Mouse (Mus musculus) limb, embryonic 14.5 days (tissue): Measurements from ENCODE around the gene Capns1. TPM values are rescaled to one million over a fixed set of nuclear protein-coding genes. Genes with fewer than 3 reads are reported as not detected.
"Not testable (repeated sequence)": the region's sequence is repeated elsewhere in the genome, so short reads cannot be mapped to it uniquely, and the experiment has no call there.

Experiments
- ATAC-seq: fragments of 200-750 bp; cut with Nextera tagmentation; 2 replicates; pipeline ENCODE4 v1.8.0; 2017; ENCODE audit warnings: low read depth, moderate number of reproducible peaks, moderate TSS enrichment; ENCODE audit not compliant: low FRiP score
- DNase-seq: peaks from one replicate; pipeline ENCODE4 v3.0.0-alpha.2; 2015; ENCODE audit warnings: low spot score
- H3K27ac ChIP-seq: fragments of 300-500 bp; sonication (generic); replicated peaks from 2 replicates; pipeline ENCODE4 v1.5.1; 2014; ENCODE audit warnings: low read depth, mild to moderate bottlenecking, low read length, moderate library complexity, mixed read lengths
- H3K27me3 ChIP-seq: fragments of 300-500 bp; sonication (generic); 2 replicates; pipeline ENCODE4 v1.6.1; 2014; ENCODE audit warnings: low read length, mixed read lengths; ENCODE audit not compliant: control insufficient read depth, insufficient read depth
- H3K36me3 ChIP-seq: fragments of 300-500 bp; sonication (generic); 2 replicates; pipeline ENCODE4 v1.6.1; 2014; ENCODE audit warnings: mild to moderate bottlenecking, low read length, moderate library complexity, mixed read lengths; ENCODE audit not compliant: control insufficient read depth, insufficient read depth
- H3K4me1 ChIP-seq: fragments of 300-500 bp; sonication (generic); 2 replicates; pipeline ENCODE4 v1.6.1; 2014; ENCODE audit warnings: antibody characterized with exemption, low read length, mixed read lengths; ENCODE audit not compliant: control insufficient read depth, insufficient read depth
- H3K4me2 ChIP-seq: fragments of 300-500 bp; sonication (generic); replicated peaks from 2 replicates; pipeline ENCODE4 v1.6.1; 2014; ENCODE audit warnings: low read depth, mild to moderate bottlenecking, low read length, moderate library complexity; ENCODE audit not compliant: severe bottlenecking
- H3K4me3 ChIP-seq: fragments of 300-500 bp; sonication (generic); replicated peaks from 2 replicates; pipeline ENCODE4 v1.5.1; 2014; ENCODE audit warnings: low read length
- H3K9ac ChIP-seq: fragments of 300-500 bp; sonication (generic); 2 replicates; pipeline ENCODE4 v1.6.1; 2014; ENCODE audit warnings: mild to moderate bottlenecking, low read depth, low read length, moderate library complexity; ENCODE audit not compliant: severe bottlenecking
- H3K9me3 ChIP-seq: fragments of 300-500 bp; sonication (generic); 2 replicates; pipeline ENCODE4 v1.6.1; 2016; ENCODE audit warnings: low read length; ENCODE audit not compliant: control insufficient read depth
- POLR2A ChIP-seq: fragments of 200-500 bp; IDR thresholded peaks from 2 replicates; pipeline ENCODE4 v1.8.0; 2012; ENCODE audit warnings: inconsistent platforms, mild to moderate bottlenecking, moderate library complexity, borderline replicate concordance; ENCODE audit not compliant: insufficient read depth, insufficient read length; ENCODE audit errors: extremely low read depth
- WGBS: fragments of 180-500 bp; shearing (Covaris S2); extraction: QIAGEN DNeasy Blood & Tissue Kit; methylation state at CpG from one replicate; pipeline ENCODE4 v1.1.7; 2014; 5-methylcytosine and 5-hydroxymethylcytosine counted together
- polyA plus RNA-seq, 2 experiments: library from polyadenylated mRNA; depleted of rRNA in 1 of 2; stranded (reverse) in 1 of 2; unstranded in 1 of 2; fragments of >200 nt; fragmentation: Nextera tagmentation in 1 of 2; extraction: Ambion mirVana in 1 of 2; gene quantifications; 2 replicates each; pipeline versions ENCODE4 v1.2.1 to v1.2.3; 2012 to 2014

Gene Capns1
- polyA plus RNA-seq (2012; rRNA removed) (392 and 597 TPM in 2 replicates), polyA plus RNA-seq (2014; fragmentation: Nextera tagmentation; extraction: Ambion mirVana) (116 and 117 TPM in 2 replicates)

DNA sequence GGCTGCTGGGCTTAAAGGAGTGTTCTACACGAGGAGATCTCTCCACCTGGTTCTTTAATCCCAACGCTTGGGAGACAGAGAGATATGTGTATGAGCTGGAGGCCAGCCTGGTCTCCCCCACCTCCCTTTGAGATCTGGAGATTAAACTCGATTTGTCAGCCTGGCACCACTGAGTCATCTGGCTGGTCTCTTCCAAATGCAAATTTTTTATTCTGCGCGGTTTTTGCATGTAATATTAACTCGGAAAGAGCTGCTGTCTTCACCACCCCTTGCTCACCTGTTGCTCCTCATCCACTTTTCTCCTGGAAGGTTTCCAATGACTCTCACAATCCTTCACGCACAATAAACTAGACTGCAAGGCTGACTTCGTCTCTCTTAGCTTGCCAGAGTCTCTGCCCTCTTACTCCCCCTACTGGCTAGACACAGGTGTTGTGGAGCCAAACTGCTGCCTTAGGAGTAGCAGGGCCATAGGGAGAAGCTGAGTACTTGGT, at the start of gene Capns1:
Gene Capns1, minus strand, starts transcription at position 331 of the 491 bp plus-strand sequence.
- Histone ChIP-seq H3K36me3 (no peaks in the 10 kb centered on the region), H3K27me3 (no peaks in the 10 kb centered on the region), H3K4me3 (peak within 1 kb of the TSS; percentile 15; the same call in 1 of the 2 replicates), H3K9ac (no peak within 1 kb of the TSS), H3K27ac (no peak within 1 kb of the TSS), H3K9me3 (no peaks in the 10 kb centered on the region), H3K4me2 (0 out of 2 replicates have a peak within 1 kb of the TSS, but pooled peaks have one; percentile 25), H3K4me1 (peaks cover 13% of the 10 kb centered on the region)
- no peak for TF ChIP-seq POLR2A
- ATAC-seq, result peak; percentile 30; the same call in 1 of the 2 replicates
- WGBS, result 7% methylated on average over 8 of the region's 8 CpGs
- DNase-seq, result peak; percentile 87

DNA sequence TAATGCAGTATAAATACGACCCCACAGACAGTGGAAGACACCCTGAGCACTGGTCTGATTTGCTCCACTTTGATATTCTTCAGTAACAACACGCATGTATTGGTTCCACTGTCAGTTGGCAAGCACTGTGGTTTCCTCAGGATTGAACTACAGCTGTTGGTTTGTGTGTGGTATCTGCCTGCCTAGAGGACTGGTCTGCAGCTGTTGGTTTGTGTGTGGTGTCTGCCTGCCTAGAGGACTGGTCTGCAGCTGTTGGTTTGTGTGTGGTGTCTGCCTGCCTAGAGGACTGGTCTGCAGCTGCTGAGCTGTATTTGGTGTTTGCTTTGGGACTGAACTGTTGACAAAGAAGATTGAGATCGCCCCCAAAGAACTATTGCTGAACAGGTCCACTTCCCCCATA, 38.8 kb upstream of the Capns1 start:
- not testable (repeated sequence) for H3K9me3 ChIP-seq, H3K9ac ChIP-seq, H3K4me3 ChIP-seq, H3K27ac ChIP-seq, H3K4me1 ChIP-seq, ATAC-seq, H3K27me3 ChIP-seq, DNase-seq, H3K4me2 ChIP-seq
- peaks cover 34% of the 10 kb centered on the region for H3K36me3 ChIP-seq
- 77% methylated on average over 3 of the region's 3 CpGs for WGBS

DNA sequence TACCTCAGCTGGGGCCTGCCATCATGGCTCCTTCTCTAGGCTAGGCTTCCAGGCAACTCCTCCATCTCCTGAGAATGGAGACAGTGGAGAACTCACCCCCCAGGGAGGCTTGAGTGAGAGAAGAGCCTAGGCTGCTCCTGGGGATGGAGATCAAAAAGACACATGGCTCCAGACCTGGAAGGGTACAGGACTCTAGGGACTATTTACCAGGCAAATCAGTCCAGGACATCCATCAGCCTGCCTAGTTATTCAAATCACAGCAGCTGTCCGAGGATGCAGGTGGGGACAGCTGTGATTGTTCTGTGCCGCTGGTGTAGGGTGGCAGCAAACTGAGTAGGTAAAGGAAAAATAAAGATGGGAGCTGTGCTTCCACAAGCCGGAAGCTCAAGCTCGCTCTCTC, 37.0 kb upstream of the Capns1 start, which contains the start of gene Ovol3:
Gene Ovol3, minus strand, starts transcription at position 101 of the 400 bp plus-strand sequence.
- ATAC-seq (no peak), DNase-seq (no peak)
- H3K4me1 ChIP-seq, result peaks cover 10% of the 10 kb centered on the region
- H3K4me3 ChIP-seq, result no peak within 1 kb of the TSS
- no peak within 1 kb of the TSS for H3K9ac ChIP-seq
- no peak for TF ChIP-seq POLR2A
- no peak within 1 kb of the TSS for H3K27ac ChIP-seq
- no peak within 1 kb of the TSS for H3K4me2 ChIP-seq
- no peaks in the 10 kb centered on the region for H3K27me3 ChIP-seq
- 79% methylated on average over 4 of the region's 4 CpGs for WGBS
- H3K9me3 ChIP-seq, result no peaks in the 10 kb centered on the region
- H3K36me3 ChIP-seq, result peaks cover 29% of the 10 kb centered on the region

DNA sequence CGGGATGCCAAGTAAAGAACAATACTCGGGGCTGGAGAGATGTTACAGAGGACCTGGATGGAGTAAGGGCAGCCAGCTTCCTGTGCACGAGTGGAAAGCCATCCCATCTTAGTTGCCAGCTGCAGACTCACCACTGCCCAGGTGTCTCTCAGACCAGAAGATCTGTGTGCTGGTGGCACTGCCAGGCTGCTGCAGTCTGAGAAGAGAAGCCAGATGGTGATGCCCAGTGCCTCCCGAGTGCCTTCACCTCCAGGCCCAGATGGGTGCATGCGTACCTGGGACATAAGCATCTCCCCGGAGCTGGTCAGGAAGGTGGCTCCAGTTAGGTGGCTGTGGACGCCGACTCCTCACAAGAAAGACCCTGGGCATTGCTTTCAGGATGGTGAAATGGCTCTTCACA, 36.5 kb upstream of the Capns1 start:
- DNase-seq (no peak), ATAC-seq (no peak)
- Histone ChIP-seq H3K27ac (no peak overlapping the region), H3K36me3 (peaks cover 28% of the 10 kb centered on the region), H3K4me3 (no peak overlapping the region), H3K4me2 (no peak overlapping the region), H3K27me3 (no peaks in the 10 kb centered on the region), H3K9ac (no peak overlapping the region), H3K4me1 (peaks cover 10% of the 10 kb centered on the region), H3K9me3 (no peaks in the 10 kb centered on the region)
- no peak for TF ChIP-seq POLR2A
- WGBS, result 89% methylated on average over 8 of the region's 8 CpGs

DNA sequence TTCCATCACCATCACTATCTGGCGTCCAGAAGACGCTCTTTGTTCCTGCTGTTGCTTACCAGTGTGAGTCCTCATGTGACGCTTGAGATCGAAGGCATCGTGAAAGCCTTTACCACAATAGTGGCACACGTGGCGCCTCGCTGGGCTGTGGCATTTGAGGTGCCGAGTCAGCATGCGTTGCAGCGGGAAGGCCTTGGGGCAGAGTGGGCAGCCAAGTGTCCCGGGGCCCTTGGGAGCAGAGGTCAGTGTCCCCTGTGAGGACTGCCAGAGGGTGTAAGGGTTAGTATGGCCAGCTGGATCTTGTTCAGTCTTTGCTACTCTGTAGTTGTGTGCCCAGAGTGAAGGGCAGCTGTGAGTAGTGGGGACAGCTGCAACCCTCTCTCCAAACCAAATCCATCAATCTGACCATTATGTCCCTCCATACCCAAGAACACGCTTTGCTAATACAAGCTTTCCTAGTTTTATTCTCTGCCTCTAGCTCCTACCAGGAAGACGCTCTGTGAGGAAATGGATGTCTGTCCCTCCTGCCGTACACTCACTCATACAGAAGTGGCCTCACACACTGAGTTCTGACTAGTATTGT, 35.8 kb upstream of the Capns1 start:
- H3K4me3 ChIP-seq, result no peak overlapping the region
- ATAC-seq (no peak), DNase-seq (no peak)
- H3K9ac ChIP-seq, result no peak overlapping the region
- H3K27ac ChIP-seq, result no peak overlapping the region
- peaks cover 25% of the 10 kb centered on the region for H3K36me3 ChIP-seq
- H3K9me3 ChIP-seq, result no peaks in the 10 kb centered on the region
- H3K4me1 ChIP-seq, result peaks cover 10% of the 10 kb centered on the region
- TF ChIP-seq POLR2A, result no peak
- 92% methylated on average over 15 of the region's 15 CpGs for WGBS
- no peak overlapping the region for H3K4me2 ChIP-seq
- no peaks in the 10 kb centered on the region for H3K27me3 ChIP-seq
